Mouse (Mus musculus) spleen, postnatal 0 days (tissue): ENCODE results near the gene Utp15. TPM values are rescaled to one million over a fixed set of nuclear protein-coding genes. Genes with fewer than 3 reads are reported as not detected.

Experiments
- polyA plus RNA-seq: library from polyadenylated mRNA; unstranded; fragments of >200 nt; fragmentation: Nextera tagmentation; extraction: Ambion mirVana; gene quantifications from 2 replicates; pipeline ENCODE4 v1.2.1, GENCODE M21; 2015

The Utp15 gene
- 14.4 and 15.5 TPM in 2 replicates for polyA plus RNA-seq

DNA sequence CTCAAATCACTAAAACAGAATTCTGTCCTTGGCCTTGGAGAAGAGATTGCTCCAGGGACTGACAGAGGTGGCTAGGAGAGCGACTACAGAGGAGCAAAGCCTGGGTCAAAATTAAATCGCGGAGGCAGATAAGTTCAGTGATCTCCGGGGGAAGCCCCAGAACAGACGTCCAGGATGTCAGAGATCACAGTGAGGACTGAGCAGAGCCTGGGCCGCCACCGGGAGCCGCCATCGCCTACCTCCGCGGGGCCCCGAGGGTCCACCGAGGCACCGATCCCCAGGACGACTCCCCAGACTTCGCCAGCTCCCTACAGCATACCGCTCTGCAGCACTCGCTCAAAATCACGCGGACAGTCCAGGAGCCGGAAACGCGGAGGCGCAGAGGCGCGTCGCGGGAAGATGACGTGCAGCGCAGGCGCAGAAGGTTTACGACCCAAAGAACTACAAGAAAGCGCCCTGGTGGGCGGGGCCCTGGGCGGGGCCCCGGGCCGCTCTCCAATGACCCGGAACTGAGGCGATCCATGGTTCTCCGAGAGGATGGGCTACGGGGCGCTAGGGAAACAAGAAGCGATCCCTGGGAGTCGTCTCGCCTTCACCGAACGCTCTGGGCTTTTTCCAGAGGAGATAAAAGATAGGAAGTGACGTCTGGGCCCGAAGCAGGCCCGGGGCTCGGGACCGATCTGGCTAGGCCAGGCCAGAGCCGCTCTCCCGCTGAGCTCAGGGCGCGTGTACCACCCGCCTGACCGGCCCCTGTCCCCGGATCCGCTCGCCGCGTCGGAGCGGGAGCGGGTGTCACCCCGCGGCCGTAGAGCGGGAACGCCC lies at the start of gene Utp15, which contains the start of gene Ankra2:
Gene Utp15 (minus strand): TSS at position 406 of the 822 bp plus-strand sequence.
Gene Ankra2 (plus strand): TSS at position 439 of the 822 bp plus-strand sequence.

GRCm38 (mm10) chr13:98279686-98280085 lies 16.8 kb upstream of the Utp15 start, which contains the start of gene Gm21976:
Gm21976 (plus strand) TSS chr13:98279887.

GRCm38 (mm10) chr13:98205771-98206545 lies 56.9 kb downstream of the Utp15 start, which contains the start of gene Arhgef28:
Arhgef28 (minus strand) TSS chr13:98206439.

Other genes starting within 250 kb of the Utp15 start
- gene Arhgef28, start 56.6 kb downstream of the Utp15 start, polyA plus RNA-seq = 0.85 and 1.4 TPM in 2 replicates
- gene Ankra2, start within 50 bp of the Utp15 start, polyA plus RNA-seq = 18.3 and 19.2 TPM in 2 replicates
- not detected in 2 replicates for gene Gm21976, start 16.8 kb upstream of the Utp15 start, polyA plus RNA-seq
- gene Btf3, start 54.0 kb upstream of the Utp15 start, polyA plus RNA-seq = 568 and 606 TPM in 2 replicates
- not detected in 2 replicates for gene Foxd1, start 91.2 kb upstream of the Utp15 start, polyA plus RNA-seq
- 0.41 and 1.3 TPM in 2 replicates for gene Gm10320, start 229.0 kb upstream of the Utp15 start, polyA plus RNA-seq